Mouse (Mus musculus): ENCODE measurements around the gene Rasgrf1.

DNA sequence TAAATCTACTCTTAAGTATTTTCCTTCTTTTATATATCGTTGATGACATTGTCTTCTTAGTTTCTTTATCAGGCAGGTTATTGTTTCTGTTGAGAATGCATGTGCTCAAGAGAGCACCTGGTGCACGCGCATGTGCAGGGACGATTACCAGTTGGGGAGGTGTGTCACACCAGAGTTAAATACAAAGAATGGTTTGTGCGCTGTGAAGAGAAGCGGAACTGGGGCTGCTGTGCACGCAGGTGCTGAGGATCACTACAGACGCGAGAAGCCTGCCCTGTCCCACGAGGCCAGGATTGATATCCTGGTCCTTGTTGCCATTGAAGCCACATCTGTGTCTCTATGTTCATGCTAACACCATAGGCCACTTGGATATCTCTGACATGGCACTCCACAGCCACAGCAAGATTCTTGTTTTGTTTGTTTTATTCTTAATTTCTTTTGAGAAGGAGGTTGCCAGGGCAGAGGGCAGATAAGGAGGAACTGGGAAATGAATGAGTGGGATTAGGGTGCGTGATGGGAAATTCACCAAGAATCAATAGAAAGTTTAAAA is 31.2 kb upstream of the Rasgrf1 start:
- no peak for TF ChIP-seq POLR2A (IDR thresholded peaks at IDR 0.05; ENCODE audit: low read depth, low read length)
- no peak for TF ChIP-seq CTCF (IDR thresholded peaks at IDR 0.05; ENCODE audit: extremely low read depth, insufficient read depth, insufficient read length, insufficient replicate concordance)
